Mouse (Mus musculus) monocyte, adult 59 days (primary cell): Measurements from ENCODE around the gene Oaz2. TPM values are rescaled to one million over a fixed set of nuclear protein-coding genes. Genes with fewer than 3 reads are reported as not detected.

ENCODE experiments used
- total RNA-seq, 2 experiments: library from RNA; stranded (reverse); gene quantifications; one replicate each; pipeline ENCODE4 v1.2.4; 2023

The Oaz2 gene
- 100 to 1,000 TPM in 1 of 2 experiments, 10 to 100 TPM in 1; 79.6 to 103 TPM for total RNA-seq

DNA sequence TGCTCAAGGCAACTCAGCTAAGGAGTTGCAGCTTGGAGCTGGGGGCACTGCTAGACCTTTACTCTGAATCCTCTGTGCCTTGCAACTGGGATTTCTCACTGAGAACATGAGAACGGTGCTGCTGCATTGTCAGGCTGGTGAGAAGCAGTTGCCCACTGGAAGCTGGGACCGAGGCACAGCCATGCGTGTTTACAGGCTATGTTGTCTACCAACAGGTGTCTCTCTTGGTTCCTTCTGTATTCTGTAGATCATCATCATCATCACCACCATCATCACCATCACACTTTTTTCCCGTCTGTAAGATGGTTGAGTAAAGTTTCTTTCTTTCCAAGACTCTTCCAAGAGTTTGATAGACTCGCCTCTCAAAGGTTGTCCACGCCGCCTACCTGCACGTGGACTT is at the start of gene Oaz2:
Gene Oaz2 (plus strand): TSS at position 301 of the 400 bp plus-strand sequence.

GRCm38 (mm10) chr9:65629025-65629766 is 38.6 kb upstream of the Oaz2 start, which contains the start of gene Rbpms2:
Rbpms2 (plus strand) TSS chr9:65629648.

Other genes with a start within 250 kb of the Oaz2 start
- not detected for gene Slc51b, start 245.0 kb upstream of the Oaz2 start, total RNA-seq
- gene Mtfmt, start 232.2 kb upstream of the Oaz2 start, total RNA-seq = 10 to 100 TPM; 14.8 to 15.5 TPM
- gene Spg21, start 207.1 kb upstream of the Oaz2 start, total RNA-seq = 100 to 1,000 TPM in 1 of 2 experiments, 10 to 100 TPM in 1; 99.6 to 103 TPM
- 1 to 10 TPM; 2.0 to 2.7 TPM for gene Ankdd1a, start 147.8 kb upstream of the Oaz2 start, total RNA-seq
- 100 to 1,000 TPM; 451 to 454 TPM for gene Plekho2, start 88.0 kb upstream of the Oaz2 start, total RNA-seq
- under 1 TPM in 1 of 2 experiments, not detected in 1; 0.73 TPM for gene Pif1, start 80.8 kb upstream of the Oaz2 start, total RNA-seq
- under 1 TPM in 1 of 2 experiments, not detected in 1; 0.39 TPM for gene Rbpms2, start 38.4 kb upstream of the Oaz2 start, total RNA-seq
- 10 to 100 TPM; 23.6 to 29.1 TPM for gene Zfp609, start 159.6 kb downstream of the Oaz2 start, total RNA-seq
- 1 to 10 TPM in 1 of 2 experiments, under 1 TPM in 1; 0.94 to 3.1 TPM for gene Pclaf, start 222.2 kb downstream of the Oaz2 start, total RNA-seq
- 10 to 100 TPM; 20.2 to 23.3 TPM for gene Trip4, start 240.8 kb downstream of the Oaz2 start, total RNA-seq
- 10 to 100 TPM; 37.9 to 39.7 TPM for gene Csnk1g1, start 240.9 kb downstream of the Oaz2 start, total RNA-seq